Mouse (Mus musculus) kidney, adult 2 months (tissue): ENCODE data around the gene Samsn1. TPM values are rescaled to one million over a fixed set of nuclear protein-coding genes. Genes with fewer than 3 reads are reported as not detected.

ENCODE experiments used
- DNase-seq: peaks from one replicate; pipeline ENCODE4 v3.0.0; 2021
- H3K27ac ChIP-seq: fragments of 200-500 bp; 2 replicates; pipeline ENCODE4 v1.5.1; 2012; ENCODE audit warnings: low read depth, low read length, control low read depth, inconsistent platforms; ENCODE audit not compliant: insufficient read depth
- H3K27me3 ChIP-seq: fragments of 200-500 bp; replicated peaks from 2 replicates; pipeline ENCODE4 v1.6.1; 2012; ENCODE audit warnings: mild to moderate bottlenecking, moderate library complexity, low read length, inconsistent platforms; ENCODE audit not compliant: control insufficient read depth, insufficient read depth
- H3K36me3 ChIP-seq: fragments of 200-500 bp; 2 replicates; pipeline ENCODE4 v1.6.1; 2012; ENCODE audit warnings: mild to moderate bottlenecking, moderate library complexity, low read length, inconsistent platforms; ENCODE audit not compliant: control insufficient read depth, insufficient read depth
- H3K4me1 ChIP-seq: fragments of 200-500 bp; 2 replicates; pipeline ENCODE4 v1.6.1; 2011; ENCODE audit warnings: low read length; ENCODE audit not compliant: control insufficient read depth, insufficient read depth
- H3K4me3 ChIP-seq: fragments of 200-500 bp; 2 replicates; pipeline ENCODE4 v1.5.1; 2011; ENCODE audit warnings: mild to moderate bottlenecking, low read depth, low read length, control low read depth; ENCODE audit not compliant: insufficient read depth
- CTCF ChIP-seq: fragments of 200-500 bp; conservative IDR thresholded peaks from 2 replicates; pipeline ENCODE4 v1.5.1; 2011; ENCODE audit warnings: low read depth, mild to moderate bottlenecking, control low read depth, low read length, moderate library complexity, mixed read lengths; ENCODE audit not compliant: insufficient read depth, insufficient read length
- POLR2A ChIP-seq: fragments of 200-500 bp; IDR thresholded peaks from one replicate; pipeline ENCODE4 v1.6.1; 2011; ENCODE audit warnings: low read depth, low read length, control low read depth
- WGBS: fragments of 180-500 bp; shearing (Covaris S2); methylation state at CpG from one replicate; pipeline ENCODE4 v1.1.7; 2018; 5-methylcytosine and 5-hydroxymethylcytosine counted together
- polyA plus RNA-seq: library from polyadenylated mRNA; depleted of rRNA; stranded (reverse); fragments of >200 nt; gene quantifications from 2 replicates; pipeline ENCODE4 v1.2.3, GENCODE M21; 2012

Gene Samsn1
- polyA plus RNA-seq, 1 experiment, result 1.1 TPM

GRCm38 (mm10) chr16:75855402-75855801, 166.7 kb downstream of the Samsn1 start:
- no peaks in the 10 kb centered on the region for H3K4me1 ChIP-seq
- DNase-seq, result no peak
- TF ChIP-seq CTCF (no peak), POLR2A (no peak)
- H3K36me3 ChIP-seq, result no peaks in the 10 kb centered on the region
- H3K27ac ChIP-seq, result no peak overlapping the region
- no peak overlapping the region for H3K4me3 ChIP-seq
- WGBS, result 68% methylated on average over 7 of the region's 7 CpGs
- no peaks in the 10 kb centered on the region for H3K27me3 ChIP-seq

- TF ChIP-seq CTCF (no peak), POLR2A (no peak)
- Histone ChIP-seq H3K36me3 (no peaks in the 10 kb centered on the region), H3K27me3 (no peaks in the 10 kb centered on the region), H3K4me1 (no peaks in the 10 kb centered on the region), H3K4me3 (no peak overlapping the region), H3K27ac (no peak overlapping the region)
- WGBS, result 90% methylated on average over 9 of the region's 9 CpGs
- no peak for DNase-seq
These were observed 168.4 kb downstream of the Samsn1 start for GRCm38 (mm10) chr16:75853556-75854271.

- 62% methylated on average over 2 of the region's 2 CpGs for WGBS
- no peak overlapping the region for H3K4me3 ChIP-seq
- H3K36me3 ChIP-seq, result no peaks in the 10 kb centered on the region
- no peaks in the 10 kb centered on the region for H3K27me3 ChIP-seq
- DNase-seq, result no peak
- TF ChIP-seq CTCF (no peak), POLR2A (no peak)
- no peaks in the 10 kb centered on the region for H3K4me1 ChIP-seq
- H3K27ac ChIP-seq, result no peak overlapping the region
These were observed 169.6 kb downstream of the Samsn1 start for GRCm38 (mm10) chr16:75852485-75852884.

- WGBS, result 65% methylated on average over 6 of the region's 6 CpGs
- TF ChIP-seq CTCF, result no peak
- no peak for DNase-seq
- Histone ChIP-seq H3K27ac (no peak overlapping the region), H3K36me3 (no peaks in the 10 kb centered on the region), H3K27me3 (no peaks in the 10 kb centered on the region), H3K4me3 (no peak overlapping the region), H3K4me1 (no peaks in the 10 kb centered on the region)
These were observed 173.0 kb downstream of the Samsn1 start for GRCm38 (mm10) chr16:75849039-75849438.

- no peaks in the 10 kb centered on the region for H3K27me3 ChIP-seq
- 71% methylated on average over 7 of the region's 7 CpGs for WGBS
- H3K36me3 ChIP-seq, result no peaks in the 10 kb centered on the region
- TF ChIP-seq CTCF, result no peak
- no peaks in the 10 kb centered on the region for H3K4me1 ChIP-seq
- no peak overlapping the region for H3K27ac ChIP-seq
- no peak for DNase-seq
- H3K4me3 ChIP-seq, result no peak overlapping the region
These were observed 178.4 kb downstream of the Samsn1 start for GRCm38 (mm10) chr16:75843653-75844062.

GRCm38 (mm10) chr16:75843031-75843430, 179.1 kb downstream of the Samsn1 start:
- Histone ChIP-seq H3K4me1 (no peaks in the 10 kb centered on the region), H3K27me3 (no peaks in the 10 kb centered on the region), H3K27ac (no peak overlapping the region), H3K36me3 (no peaks in the 10 kb centered on the region), H3K4me3 (no peak overlapping the region)
- 94% methylated on average over 9 of the region's 9 CpGs for WGBS
- TF ChIP-seq CTCF, result no peak
- DNase-seq, result no peak

- Histone ChIP-seq H3K4me3 (no peak overlapping the region), H3K27ac (no peak overlapping the region), H3K27me3 (no peaks in the 10 kb centered on the region), H3K4me1 (no peaks in the 10 kb centered on the region), H3K36me3 (no peaks in the 10 kb centered on the region)
- TF ChIP-seq CTCF (no peak), POLR2A (no peak)
- DNase-seq, result no peak
- WGBS, result 89% methylated on average over 9 of the region's 9 CpGs
These were observed 179.5 kb downstream of the Samsn1 start for GRCm38 (mm10) chr16:75842569-75842968.
